Mouse (Mus musculus) Patski (cell line): ENCODE results near the gene Ttll5. TPM values are rescaled to one million over a fixed set of nuclear protein-coding genes. Genes with fewer than 3 reads are reported as not detected.

Experiments
- ATAC-seq: fragments of 100-300 bp; one replicate; pipeline ENCODE4 v1.8.0; 2021
- CTCF ChIA-PET: fragments of 350-600 bp; sonication (Branson Sonifier 250); formaldehyde crosslinking; loops from one replicate; lab custom pipeline; 2022; ENCODE audit warnings: inconsistent platforms; lab: Charles Lee
- POLR2A ChIA-PET: fragments of 350-600 bp; sonication (Branson Sonifier 250); formaldehyde crosslinking; loops from one replicate; lab custom pipeline; 2022; ENCODE audit warnings: antibody characterized with exemption, inconsistent platforms; lab: Charles Lee
- DNase-seq: peaks from one replicate; pipeline ENCODE4 v3.0.0-alpha.2; 2011; ENCODE audit warnings: low read depth, low spot score
- H3K27me3 ChIP-seq: fragments of 371-371 bp; one replicate; pipeline ENCODE4 v1.5.1; 2021
- CTCF ChIP-seq: fragments of 100-300 bp; IDR thresholded peaks from one replicate; pipeline ENCODE4 v1.5.1; 2021
- in situ Hi-C: fragments of 300-500 bp; cut with MboI; formaldehyde crosslinking; loops from 3 replicates; pipeline ENCODE4 v1.11.1; 2018; ENCODE audit warnings: low pct_unique_long_range_greater_than_20kb, mixed read lengths
- polyA plus RNA-seq: library from polyadenylated mRNA; unstranded; gene quantifications from one replicate; pipeline ENCODE4 v1.2.3, GENCODE M21; 2021

Gene Ttll5
- polyA plus RNA-seq, 1 experiment from 2014 or later: 14.5 TPM

DNA sequence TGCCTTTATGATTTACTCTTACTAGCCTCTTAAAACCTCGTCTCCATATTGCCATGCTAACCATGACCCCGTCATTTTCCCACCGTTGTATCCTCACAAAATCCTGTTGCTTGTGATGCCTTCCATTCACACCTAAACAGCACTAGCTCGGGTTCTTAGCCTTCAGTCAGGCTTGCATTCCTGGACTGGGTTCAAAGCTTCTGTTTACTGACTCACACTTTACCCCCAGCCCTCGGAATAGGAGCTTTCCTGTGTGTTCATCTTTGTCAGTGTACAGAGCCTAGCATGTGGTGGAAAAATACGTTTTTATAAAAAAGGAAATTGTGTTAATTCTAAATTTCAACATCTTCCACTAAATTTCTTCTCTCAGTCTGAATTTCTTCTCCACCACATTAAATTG lies 86.4 kb downstream of the Ttll5 start:
- ChIA-PET POLR2A (no interaction called here), CTCF (no interaction called here)
- no peaks in the 10 kb centered on the region for H3K27me3 ChIP-seq
- TF ChIP-seq CTCF: no peak
- no peak for DNase-seq
- ATAC-seq: no peak
- in situ Hi-C loops: no loop called here

DNA sequence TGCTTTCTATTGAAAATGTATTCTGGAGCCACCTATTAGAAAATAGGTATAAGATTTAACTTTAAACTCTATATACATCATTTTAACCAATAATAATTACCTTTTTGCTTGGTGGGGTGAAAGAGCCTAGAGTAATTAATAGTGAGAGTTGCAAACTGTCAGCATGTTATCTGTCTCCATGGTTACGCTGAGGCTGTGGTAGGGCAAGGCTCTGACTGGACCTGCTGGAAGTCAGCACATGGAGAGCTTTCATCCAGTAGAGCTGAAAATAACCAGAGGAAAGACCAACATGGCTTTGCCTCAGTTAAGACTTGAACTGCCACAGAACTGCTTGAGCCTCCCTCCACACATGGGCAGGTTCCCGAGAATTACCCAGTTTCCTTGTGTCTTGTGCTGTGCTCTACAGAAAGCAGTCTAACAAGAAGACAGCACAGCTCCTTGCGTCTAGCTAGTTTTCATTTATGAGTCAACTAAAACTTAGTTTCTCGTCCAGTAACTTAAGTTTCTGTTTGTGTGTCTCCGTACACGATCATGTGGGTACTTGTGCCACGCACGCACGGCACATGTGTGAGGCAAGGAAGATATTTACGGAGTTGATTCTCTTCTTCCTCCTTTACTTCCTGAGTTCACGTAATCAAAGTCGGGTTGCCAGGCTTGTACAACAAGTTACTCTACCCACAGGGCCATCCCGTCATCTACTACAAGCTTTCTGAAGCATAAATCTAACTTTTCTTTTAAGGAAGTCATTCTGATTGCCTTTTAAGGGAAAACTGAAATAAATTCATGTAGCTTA lies 88.4 kb downstream of the Ttll5 start:
- H3K27me3 ChIP-seq: no peaks in the 10 kb centered on the region
- ATAC-seq (no peak), DNase-seq (no peak)
- in situ Hi-C loops: no loop called here
- no peak for TF ChIP-seq CTCF
- POLR2A ChIA-PET: no interaction called here
- CTCF ChIA-PET: interaction anchor here (1.0 kb wide), 1 partner anchor 9 kb away, joined by 3 read pairs; no protein-coding TSS in a partner anchor

DNA sequence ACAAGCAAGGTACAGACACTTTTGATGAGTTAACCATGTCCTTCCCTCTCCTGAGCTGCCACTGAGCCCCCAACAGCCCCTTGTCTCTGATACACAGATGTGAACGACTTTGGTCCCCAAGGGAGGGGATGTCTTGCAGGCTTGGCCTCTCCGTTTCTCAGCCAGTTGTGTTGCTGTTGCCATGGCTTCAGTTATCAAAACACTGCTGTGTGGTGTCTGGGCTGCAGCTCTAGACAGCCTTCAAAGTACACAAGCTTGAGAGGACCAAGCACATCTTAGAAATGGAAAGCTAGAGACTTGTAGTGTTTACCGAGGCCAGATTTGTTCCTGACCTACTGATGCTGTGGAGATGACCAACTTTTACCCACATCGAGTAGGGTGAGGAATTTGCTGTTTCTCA lies 102.4 kb downstream of the Ttll5 start:
- ChIA-PET POLR2A (interaction anchor here (0.7 kb wide), 1 partner anchor 42 kb away, joined by 3 read pairs; no protein-coding TSS in a partner anchor), CTCF (no interaction called here)
- H3K27me3 ChIP-seq: no peaks in the 10 kb centered on the region
- in situ Hi-C loops: no loop called here
- no peak for DNase-seq
- ATAC-seq: no peak
- TF ChIP-seq CTCF: no peak

DNA sequence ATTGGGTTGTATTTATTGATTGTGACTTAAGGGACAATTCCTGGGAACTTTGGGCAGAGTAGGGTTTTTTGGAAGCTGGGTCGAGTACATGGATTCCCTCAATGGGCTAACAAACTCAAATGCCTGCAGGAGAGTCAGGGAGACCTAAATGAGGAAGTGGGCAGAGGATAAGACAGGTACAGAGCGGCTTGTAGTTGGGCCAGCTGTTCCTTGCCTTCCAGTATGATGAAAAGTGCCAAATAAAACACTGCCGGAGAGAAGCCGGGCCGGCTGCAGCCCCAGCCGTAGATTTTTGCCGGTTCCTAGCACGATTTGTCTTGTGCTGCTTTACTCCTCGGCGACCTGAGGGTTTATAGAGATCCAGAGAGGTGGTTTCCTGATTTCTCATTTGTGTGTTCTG lies 104.1 kb downstream of the Ttll5 start:
- in situ Hi-C loops: no loop called here
- no peak for TF ChIP-seq CTCF
- ChIA-PET POLR2A (no interaction called here), CTCF (no interaction called here)
- ATAC-seq (no peak), DNase-seq (no peak)
- H3K27me3 ChIP-seq: no peaks in the 10 kb centered on the region

DNA sequence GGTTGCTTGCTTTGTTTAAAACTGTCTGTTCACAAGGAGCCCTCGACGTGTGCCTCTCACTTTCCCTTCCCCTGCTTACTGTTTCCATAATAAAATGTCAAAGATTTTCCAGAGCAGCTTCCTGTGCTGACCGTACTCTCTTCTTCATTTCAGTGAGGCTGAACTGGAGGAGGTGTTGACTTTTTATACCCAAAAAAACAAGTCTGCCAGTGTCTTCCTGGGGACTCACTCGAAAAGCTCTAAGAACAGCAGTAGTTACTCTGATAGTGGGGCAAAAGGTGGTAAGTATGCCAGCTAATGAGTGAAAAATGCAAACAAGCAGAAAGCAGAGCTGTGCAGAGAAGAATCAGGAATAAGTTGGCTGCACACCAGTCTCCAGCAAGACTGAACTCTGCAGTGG lies 105.3 kb downstream of the Ttll5 start:
- in situ Hi-C loops: no loop called here
- CTCF ChIA-PET: interaction anchor here (1.2 to 2.9 kb wide), 2 partner anchors 135 to 147 kb away, joined by 3 to 10 read pairs; no protein-coding TSS in a partner anchor
- ATAC-seq: no peak
- no peak for DNase-seq
- TF ChIP-seq CTCF: no peak
- POLR2A ChIA-PET: no interaction called here
- no peaks in the 10 kb centered on the region for H3K27me3 ChIP-seq

DNA sequence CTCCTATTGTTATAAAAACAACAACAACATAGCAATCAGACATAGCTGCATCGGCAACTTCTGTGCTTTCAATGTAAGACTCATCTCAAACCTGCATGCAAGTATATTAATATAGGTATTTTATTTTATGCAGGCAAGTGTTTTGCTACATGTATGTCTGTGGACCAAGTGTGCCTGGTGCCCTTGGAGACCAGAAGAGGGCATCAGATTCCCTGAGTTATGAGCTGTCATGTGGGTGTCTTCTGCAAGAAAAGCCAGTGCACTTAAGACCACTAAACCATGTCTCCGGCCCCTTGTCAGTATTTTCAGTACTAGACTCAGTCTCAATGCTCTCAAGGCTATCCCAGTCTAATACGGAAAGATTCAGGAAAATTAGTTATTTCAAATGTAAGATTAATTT lies 106.3 kb downstream of the Ttll5 start:
- no peaks in the 10 kb centered on the region for H3K27me3 ChIP-seq
- in situ Hi-C loops: no loop called here
- CTCF ChIA-PET: interaction anchor here (0.7 to 2.9 kb wide), 4 partner anchors 10 to 150 kb away, joined by 3 to 10 read pairs (median 4); no protein-coding TSS in a partner anchor
- TF ChIP-seq CTCF: peak; percentile 34
- POLR2A ChIA-PET: no interaction called here
- ATAC-seq: no peak
- DNase-seq: no peak

DNA sequence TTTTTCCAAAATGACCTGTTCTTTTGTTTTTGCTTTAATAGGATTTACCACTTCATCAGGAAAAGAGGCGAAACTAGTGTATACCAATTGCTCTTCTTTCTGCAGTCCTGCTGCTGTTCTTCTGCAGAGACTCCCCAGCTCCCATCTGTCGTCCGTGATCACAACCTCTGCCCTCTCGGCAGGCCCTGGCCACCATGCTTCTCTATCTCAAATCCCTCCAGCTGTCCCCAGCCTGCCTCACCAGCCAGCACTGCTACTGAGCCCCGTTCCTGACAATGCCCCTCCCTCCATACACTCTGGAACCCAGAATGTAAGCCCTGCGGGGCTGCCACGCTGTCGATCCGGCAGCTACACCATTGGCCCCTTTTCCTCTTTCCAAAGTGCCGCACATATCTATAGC lies 108.8 kb downstream of the Ttll5 start:
- H3K27me3 ChIP-seq: no peaks in the 10 kb centered on the region
- TF ChIP-seq CTCF: no peak
- no peak for ATAC-seq
- POLR2A ChIA-PET: no interaction called here
- no peak for DNase-seq
- in situ Hi-C loops: no loop called here
- CTCF ChIA-PET: interaction anchor here (1.3 kb wide), 1 partner anchor 142 kb away, joined by 3 read pairs; no protein-coding TSS in a partner anchor

DNA sequence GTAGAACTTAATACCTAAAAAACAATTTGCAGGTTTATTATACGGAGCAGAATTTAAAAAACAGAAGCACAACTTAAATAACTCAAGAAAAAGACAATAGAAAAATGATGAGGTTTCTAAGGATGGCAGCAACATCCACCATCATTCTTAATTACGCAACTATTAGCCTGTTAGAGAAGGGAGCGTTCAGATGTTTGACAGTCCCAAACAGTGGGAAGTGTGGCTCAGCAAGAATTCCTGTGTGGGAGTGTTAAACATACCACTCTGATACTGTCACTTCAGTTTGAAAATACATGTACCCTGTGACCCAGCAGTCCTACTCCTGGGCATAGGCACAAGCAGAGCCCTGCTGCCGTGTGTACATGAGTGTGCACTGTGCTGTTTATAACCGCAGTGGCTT lies 112.9 kb downstream of the Ttll5 start:
- POLR2A ChIA-PET: no interaction called here

DNA sequence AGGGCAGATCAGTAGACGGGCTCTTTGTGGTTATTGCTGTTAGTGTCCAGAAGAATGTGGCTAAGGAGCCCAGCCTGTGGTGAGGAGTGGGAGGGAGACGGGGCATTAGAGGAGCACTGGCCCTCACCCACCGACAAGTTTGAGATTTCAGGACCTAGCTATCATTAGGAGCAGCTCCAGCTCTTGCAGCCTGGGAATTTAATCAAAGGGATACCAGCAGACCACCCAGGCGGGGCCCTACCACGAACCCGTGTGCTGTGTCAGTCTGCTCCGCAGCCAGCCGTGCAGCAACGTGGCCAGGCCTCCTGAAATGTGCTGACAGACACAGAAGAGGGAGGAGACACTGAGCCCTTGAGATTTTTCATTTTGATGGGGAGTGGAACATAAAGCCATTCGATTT lies 119.0 kb downstream of the Ttll5 start:
- in situ Hi-C loops: no loop called here
- ATAC-seq: no peak
- DNase-seq: no peak
- no peaks in the 10 kb centered on the region for H3K27me3 ChIP-seq
- ChIA-PET CTCF (interaction anchor here (1.0 kb wide), 1 partner anchor 132 kb away, joined by 3 read pairs; no protein-coding TSS in a partner anchor), POLR2A (interaction anchor here (1.1 kb wide), 1 partner anchor 16 kb away, joined by 4 read pairs; no protein-coding TSS in a partner anchor)
- TF ChIP-seq CTCF: no peak

More for the DNA sequence above, 112.9 kb downstream of the Ttll5 start:
- CTCF ChIA-PET: no interaction called here
- DNase-seq (no peak), ATAC-seq (no peak)
- H3K27me3 ChIP-seq: no peaks in the 10 kb centered on the region
- in situ Hi-C loops: no loop called here
- TF ChIP-seq CTCF: no peak

DNA sequence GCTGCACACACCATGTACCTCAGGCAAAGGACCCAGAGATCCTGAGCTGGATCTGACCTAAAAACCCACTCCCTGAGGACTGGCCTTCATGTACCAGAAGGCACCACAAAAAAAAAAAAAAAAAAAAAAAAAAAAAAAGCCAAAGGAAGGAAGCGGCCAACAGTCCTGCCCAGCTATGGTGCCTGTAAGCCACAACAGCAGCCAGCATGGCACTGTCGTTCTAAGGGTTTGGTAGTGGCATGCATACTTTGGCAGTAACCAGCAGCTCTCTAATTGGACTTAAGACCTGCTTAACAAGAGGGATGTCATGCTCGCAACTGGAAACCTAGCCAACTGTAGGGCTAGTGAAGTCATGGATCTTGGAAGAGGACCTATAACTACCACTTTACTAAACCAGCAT lies 120.0 kb downstream of the Ttll5 start:
- POLR2A ChIA-PET: interaction anchor here (1.1 kb wide), 1 partner anchor 15 kb away, joined by 4 read pairs; no protein-coding TSS in a partner anchor
- CTCF ChIA-PET: interaction anchor here (1.0 kb wide), 1 partner anchor 131 kb away, joined by 3 read pairs; no protein-coding TSS in a partner anchor
- ATAC-seq (no peak), DNase-seq (no peak)
- TF ChIP-seq CTCF: no peak
- H3K27me3 ChIP-seq: no peaks in the 10 kb centered on the region
- in situ Hi-C loops: no loop called here

DNA sequence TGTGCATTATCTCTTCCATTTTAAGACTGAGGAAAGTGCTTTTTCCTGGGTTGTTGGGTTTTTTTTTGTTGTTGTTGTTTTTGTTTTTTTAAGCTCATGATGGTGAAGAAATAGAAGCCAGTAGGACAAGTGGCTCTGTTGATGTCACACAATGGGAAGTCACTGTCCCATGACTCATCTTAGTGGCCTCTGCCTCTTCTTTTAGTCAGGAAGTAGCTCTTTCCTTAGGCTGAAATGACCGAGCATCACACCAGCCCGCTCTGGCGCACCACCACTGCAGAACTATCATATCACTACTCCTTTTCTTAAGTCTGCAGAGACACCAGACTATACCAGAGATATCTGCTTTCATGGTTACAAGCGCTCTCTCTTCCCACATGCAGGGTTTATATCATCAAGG lies 122.7 kb downstream of the Ttll5 start:
- ATAC-seq (no peak), DNase-seq (no peak)
- TF ChIP-seq CTCF: no peak
- in situ Hi-C loops: no loop called here
- POLR2A ChIA-PET: no interaction called here
- CTCF ChIA-PET: no interaction called here
- H3K27me3 ChIP-seq: no peaks in the 10 kb centered on the region
